Mouse (Mus musculus) B cell, adult 2 months (primary cell): Measurements from ENCODE around the gene Rras2.

Experiments used
- DNase-seq, 2 experiments: peaks; one replicate each; pipeline ENCODE4 v3.0.0; 2022

Rras2 gene

DNA sequence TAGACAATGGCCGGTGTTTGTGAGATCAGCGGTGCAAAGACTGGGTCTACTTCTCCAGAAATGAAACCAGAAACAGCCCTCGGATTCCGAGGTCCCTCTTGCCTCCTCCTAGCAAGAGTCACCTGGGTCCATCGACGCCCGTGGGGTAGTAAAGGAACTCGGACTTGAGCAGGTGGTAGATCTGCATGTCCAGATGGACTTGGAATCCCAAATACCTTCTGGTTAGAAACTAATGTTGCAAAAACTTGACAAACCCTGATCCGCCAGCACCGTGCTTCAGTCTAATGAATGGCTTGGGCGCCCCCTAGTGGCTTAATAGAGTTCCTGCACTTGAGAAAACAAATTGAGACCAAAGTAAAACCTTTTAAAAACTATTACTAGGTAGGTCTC, 96.9 kb downstream of the Rras2 start:
- peak; percentile 83 for DNase-seq

DNA sequence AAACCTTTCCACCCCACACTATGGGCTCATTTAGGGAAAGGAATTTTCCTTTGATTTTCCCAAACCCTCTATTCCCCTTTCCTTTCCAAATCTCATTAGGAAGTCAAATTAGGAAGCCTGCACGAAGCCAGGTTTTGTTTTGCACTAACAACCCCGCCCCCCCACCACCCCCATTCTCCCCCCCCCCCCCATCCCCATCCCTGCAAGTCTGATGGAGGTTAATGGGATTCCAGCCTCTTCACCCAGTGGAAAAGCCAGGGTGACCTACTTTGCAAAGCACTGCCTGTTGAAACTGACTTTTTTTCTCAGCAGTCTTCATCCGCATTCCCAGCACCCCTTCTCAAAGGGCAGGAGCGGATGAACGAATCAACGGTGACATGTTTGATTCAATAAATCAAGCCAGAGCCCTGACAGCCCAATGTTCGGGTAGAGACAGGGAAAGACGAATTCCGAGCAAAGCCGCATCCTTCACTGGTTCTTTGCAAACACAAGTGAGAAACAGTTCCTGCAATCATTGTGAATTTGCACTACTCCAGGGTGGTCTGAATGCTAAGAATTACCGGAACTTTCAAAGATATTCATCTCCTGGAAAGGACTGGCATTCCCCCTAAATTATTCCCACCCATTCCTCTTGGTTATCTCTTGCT, 97.4 kb downstream of the Rras2 start:
- no peak for DNase-seq

DNA sequence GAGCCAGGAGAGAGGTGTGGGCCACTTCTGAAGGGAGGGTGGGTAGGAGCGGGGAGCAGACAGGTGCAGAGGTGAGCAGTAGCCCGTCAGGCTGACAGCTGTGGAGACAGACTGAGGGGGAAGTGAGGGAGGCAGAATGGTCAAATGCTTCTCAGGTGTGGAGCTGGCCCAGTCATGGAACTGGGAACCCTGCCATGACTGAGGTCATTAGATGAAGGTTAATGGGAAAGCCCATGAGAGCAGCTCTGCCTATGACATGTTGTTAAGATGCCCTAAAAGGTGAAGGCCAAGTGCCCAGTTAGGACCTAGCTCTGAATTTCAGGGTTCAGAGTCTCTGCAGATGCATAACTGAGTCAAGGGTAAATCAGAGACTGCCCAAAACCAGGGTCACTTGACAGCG, 98.7 kb downstream of the Rras2 start:
- DNase-seq: no peak

DNA sequence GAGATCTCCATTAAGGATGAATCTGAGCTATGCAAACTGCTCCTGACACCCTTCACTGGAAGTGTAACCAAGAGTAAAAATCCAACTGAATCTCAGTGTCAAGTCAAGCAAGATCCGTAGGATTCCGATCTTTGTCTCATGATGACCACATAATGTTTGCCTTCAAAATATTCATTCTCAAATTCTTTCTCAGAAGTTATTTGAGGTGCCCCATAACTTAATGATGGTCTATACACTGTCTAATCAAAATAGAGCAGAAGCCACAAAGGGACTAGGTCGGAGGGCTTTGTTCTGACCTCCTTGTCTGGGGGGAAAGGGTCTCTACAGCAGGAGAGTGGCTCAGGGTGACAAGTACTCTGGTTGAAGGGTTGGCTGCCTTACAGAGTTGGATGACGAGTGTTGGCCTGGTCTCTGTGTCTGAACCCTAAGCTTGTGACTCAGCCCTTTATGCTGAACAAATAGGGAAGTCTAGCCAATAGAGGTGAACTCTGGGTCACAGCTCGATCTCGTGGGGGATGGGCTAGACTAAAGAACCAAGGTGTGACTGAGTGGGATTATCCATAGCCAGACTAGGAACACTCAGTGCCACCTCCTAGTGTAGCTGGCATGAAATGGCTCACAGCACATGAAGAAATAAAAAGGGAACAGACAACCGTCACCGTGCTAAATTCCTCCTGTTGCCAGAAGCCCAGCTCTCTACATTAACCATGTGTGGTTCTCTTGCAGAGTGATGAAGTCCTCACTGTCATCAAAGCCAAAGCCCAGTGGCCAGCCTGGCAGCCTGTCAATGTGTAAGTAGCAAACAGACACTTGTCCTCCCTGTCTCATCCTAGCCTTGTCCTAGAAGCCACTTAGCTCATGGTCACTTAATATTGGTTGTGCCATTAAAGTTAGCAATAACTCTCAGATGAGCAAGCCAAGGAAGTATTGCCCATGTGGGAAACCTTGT, 101.3 kb downstream of the Rras2 start:
- no peak for DNase-seq

DNA sequence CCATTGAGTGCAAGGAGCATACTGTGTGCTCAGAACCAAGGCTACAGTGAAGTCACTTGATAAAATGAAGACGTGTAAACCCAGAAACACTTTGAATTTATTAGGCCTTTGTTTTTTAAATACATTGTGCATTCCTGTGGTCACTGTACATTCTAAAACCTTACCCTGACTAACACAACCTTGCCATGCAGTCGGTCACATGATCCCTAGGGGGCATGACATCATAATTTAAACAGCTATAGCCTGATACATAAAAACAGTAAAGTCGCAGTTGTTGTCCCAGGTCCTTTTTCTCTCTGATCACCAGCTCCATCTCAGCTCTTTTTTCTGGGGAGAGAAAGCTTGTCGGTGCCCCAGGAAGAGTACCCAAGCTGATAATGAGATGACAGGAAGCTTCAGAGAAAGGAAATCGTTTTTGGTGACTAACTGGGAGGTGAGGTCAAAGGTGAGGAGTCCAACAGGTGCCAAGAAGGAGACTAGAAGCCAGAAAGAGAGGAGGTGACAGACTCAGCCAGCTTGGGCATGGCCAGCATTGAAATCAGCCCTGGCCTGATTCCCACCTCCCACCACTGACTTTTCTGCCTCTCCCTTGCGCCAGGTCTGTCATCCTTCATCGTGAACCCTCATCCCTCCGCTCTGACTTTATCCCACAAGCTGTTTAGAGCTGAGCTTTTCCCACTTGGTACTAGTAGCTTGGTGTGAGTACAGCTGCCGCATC, 105.7 kb downstream of the Rras2 start:
- no peak for DNase-seq

DNA sequence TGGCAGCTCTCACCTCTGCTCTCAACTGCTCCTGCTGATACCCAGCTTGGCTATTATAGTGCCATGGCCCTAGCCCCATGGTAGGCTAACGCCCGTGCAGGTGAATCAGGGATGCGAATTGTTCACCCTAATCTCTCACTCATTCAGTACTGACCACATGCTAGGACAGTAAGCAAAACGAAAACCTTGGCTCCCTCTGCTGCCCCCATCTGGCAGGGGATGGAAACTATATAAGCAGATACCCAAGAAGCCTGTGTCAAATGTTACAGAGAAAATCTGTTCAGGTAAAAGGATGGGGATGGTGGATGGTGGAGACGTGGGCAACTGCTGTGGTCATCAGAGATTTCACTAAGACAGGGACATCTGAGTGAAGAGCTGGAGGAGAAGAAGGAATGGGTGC, 110.0 kb downstream of the Rras2 start:
- peak; percentile 37 to 39 for DNase-seq

DNA sequence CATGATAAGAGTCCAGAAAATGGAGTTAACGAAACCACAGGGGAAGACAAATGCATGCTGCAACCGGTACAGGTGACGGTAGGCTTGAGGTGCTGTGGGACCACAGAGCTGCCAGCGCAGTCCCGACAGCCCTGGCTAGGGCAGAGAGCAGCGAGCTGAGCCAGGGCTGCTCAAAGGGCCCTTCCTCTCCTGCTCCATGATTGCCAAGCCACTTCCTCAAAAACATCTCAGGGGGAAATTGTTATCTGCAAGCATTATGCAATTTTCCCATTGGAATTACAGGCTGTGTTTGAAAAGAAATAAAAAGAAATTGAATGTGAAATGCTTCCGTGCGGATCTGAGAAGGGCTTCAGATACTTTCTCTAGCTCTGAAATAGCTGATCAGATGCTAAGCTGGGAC, 111.1 kb downstream of the Rras2 start:
- no peak for DNase-seq

DNA sequence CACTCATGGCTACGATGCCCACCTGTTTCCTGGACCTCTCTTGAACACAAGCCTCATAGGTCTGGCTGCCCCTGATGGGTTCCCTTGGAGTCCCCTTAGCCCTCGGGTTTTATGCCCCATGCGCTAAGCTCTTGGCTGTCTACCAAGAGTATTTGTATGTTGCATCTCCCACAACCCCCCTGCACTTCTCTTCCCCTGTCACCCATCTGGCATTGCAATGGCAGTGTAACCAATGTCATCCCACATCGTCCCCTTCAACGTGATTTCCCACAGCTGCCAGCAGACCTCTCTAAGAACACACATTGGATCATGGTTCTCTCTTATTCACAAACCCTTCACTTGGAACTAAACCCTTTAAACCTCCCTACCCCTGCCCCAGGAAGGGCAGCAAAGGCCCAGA, 112.1 kb downstream of the Rras2 start:
- DNase-seq: no peak

DNA sequence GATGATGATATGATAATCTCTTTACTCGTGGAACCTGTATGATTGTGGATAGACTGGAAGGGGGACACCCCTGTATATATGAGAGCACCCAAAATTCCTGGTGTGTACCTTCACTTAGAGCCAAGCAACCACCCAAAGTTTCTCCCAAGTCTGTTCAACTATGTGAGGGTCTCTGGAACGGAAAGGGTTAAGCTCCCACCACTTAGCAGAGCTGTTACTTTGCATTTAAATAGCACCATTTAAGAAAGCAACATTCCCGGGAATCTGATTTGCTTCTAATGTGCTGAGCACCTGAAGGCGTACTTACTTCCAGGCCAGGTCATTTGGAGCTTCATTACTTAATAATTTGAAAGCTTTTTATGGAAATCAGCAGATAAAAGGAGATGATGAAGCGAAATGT, 113.4 kb downstream of the Rras2 start:
- DNase-seq: no peak

DNA sequence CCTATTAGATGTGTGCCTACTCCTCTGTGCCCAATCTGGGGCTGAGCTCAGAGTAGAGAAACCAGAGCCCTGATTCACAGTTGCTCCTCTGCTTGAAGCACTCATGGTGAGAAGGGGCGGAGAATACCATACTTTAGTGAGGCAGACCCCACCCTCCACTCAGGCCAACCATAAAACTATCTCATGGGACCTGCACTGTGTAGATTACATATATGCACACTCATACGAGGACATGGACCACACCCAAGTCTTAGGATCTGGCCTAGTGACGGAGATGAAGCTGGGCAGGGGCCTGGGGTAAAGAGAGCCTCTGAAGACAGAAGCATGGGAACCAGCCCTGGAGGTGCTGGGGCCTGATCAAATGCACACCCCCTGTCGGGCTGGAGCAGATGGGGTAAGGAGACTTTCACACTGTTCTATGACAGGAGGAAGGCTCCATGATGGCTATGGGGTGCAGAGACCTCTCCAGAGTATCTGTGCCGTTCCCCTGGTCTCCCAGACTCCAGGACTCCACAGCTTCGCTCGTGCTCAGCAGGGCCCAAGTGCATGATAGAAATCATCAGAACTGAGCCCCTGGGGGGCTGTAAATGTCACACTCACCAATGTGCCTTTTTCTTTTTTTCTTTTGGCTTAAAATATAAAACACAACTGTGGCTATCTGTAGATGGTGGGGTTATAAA, 119.8 kb downstream of the Rras2 start:
- no peak for DNase-seq
